Mouse (Mus musculus) heart, adult 11 months (tissue): ENCODE measurements at regions not wholly inside any gene's neighbourhood (a gene's known extent, or its start where the extent isn't known, plus 50 kb on each side); places are given as distances from the start of the nearest gene placed in this dataset.

Experiments
- DNase-seq: peaks from one replicate; pipeline ENCODE4 v3.0.0; 2022

DNA sequence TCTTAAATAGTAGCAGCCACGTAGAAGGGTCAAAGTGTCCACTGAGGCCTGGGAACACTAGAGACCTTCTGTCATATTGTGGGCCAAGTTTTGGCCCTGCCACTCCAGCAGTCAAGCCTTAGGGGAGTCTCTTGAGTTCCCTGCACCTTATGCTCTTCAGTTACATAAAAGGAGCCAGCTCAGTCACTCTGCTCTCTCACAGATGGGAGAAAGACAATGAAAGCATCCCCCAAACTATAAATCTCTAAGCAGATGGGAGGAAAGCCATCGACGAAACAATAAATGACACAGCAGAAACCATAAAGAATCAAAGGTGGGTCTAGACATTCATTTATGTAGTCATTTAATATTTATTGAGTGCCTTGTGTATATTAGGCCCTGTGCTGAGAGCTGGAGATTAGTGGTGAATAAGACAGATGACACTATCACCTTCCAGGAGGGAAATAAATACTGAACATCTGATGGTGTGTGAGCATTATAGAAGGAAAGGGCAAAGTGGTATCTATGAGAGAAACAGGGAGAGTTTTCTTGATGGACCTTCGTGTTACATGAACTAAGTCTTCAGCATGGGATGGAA is 137.5 kb upstream of the Synpr start:
- peak; percentile 13 for DNase-seq

DNA sequence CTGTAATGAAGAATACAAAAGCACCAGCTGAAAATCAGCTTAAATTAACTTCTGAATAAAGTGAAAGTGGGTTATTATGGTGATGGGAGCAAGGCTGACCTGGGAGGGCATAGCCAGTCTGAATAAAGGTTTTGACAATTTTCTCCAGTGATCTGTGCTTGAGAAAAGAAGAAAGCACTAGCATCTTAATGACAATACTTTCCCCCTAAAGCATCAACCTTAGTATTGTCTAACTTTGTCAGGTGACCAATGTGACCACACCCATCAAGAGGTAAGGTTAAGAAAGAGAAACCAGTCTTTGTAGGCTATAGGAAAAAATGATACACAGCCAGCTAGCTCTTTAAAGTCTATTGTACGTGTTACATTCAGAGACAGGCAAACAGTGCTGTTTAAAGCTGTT is 135.0 kb upstream of the Synpr start:
- DNase-seq = no peak

DNA sequence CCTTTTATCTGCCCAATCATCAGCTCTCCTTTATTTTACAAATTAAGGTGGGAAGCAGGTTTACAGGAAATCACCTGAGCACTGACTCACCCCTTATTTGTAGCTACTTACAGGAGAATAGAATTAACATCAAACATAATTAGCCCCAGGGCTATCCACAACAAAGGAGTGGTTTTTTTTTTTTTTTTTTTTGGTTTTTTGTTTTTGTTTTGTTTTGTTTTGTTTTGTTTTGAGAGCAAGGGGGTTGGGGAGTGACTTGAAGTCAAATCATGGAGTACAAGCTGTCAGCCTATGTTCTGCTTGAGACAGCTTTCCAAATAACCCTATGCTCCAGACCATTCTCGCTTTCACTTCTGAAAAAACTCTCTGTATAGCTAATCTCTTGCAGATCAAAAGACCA is 132.9 kb upstream of the Synpr start:
- DNase-seq = no peak

DNA sequence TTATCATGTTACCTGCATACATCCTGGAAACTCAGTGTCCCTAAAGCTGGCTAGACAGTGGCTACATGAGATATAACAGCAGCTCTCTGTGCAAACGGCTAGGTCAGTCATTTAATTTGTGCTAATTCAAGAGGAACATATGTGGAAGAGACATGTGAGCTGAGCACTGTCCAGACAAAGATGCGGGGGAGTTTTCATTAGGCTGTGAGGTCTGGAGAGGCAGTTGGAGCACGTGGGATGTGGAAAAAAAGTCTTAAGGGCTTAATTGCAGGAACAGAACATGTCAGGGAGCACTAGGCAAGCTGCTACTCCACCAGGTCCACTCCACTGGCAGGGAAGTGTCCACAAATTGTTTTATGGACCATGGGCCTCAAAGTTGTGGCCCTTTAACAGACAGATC is 108.4 kb upstream of the Synpr start:
- DNase-seq = no peak

DNA sequence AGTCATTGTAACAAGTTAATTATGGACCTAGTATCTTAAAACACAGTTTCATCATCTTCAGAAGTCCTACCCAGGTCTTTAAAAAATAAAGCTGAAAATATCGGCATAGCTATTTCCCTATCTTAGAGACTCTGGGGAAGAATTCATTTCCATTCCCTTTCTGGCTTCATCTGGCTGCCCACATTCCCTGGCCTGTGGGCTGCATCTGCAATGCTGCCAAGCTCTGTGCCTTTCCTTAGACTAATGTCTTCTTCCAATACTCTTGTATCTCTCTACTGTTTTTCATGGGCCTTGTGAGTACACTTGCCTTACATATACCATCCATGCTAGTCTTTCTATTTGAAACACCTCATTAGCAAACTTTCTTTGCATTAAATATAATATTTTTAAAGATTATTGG is 106.7 kb upstream of the Synpr start:
- DNase-seq = no peak

DNA sequence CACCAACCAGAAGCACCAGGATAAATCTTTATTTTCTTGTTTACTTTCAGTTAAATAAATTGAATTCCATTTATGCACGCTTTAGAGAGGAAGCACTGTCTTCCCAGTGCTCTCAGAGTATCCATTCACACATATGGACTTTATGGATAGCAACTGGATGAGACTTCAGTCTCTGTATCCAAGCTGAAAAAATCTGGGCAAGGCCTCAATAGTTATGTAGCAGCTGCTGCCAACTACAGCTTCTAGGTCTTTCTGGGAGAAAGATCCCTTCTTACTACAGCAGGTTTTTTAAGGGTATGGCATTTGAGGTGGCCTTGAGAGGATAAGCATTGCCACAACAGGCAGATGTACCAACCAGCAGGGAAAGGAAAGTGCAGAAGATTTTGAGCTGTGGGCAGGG is 93.8 kb upstream of the Synpr start:
- DNase-seq = no peak

DNA sequence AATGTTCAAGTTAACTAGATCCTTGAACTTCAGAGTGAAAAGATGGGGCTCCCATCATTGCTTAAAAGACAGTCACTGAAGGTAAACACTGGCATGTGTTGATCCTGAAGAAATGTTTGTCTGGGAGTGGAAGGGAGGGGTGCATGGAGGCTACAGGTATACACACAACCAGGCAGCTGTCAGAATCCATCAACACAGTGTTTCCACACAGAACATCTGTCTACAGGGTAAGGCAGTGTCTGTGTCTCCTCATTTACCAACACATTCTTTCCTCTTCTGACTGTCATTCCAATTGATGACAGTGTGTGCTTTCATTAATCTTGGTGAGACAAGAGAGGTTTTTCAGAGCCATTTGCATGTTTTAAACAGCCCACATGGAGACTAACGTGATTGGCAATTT is 91.8 kb upstream of the Synpr start:
- DNase-seq = no peak

DNA sequence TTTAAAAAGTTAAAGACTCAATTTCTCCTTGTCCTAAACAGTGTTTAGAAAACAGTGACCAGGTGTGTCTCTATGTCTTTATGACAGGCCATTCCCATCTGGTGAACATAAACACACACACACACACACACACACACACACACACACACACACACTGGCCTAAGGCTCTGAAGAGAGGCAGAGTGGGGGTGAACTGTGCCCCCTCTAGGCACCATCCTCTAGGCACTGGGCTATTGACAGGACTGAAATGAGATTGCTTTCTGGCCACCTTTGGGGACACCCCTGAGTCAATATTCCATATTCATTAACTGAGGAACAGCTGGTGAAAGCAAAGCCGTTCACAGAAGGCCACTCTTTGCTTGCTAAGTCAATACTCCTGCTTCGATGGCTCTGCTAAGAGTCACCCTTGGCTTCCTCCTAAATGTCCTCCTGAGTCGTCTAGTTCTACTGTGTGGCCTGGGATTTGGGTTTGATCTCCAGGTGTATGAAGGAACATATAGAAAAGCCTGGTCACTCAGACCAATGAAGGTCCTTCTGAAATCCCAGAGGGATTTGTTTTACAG is 87.2 kb upstream of the Synpr start:
- DNase-seq = no peak

DNA sequence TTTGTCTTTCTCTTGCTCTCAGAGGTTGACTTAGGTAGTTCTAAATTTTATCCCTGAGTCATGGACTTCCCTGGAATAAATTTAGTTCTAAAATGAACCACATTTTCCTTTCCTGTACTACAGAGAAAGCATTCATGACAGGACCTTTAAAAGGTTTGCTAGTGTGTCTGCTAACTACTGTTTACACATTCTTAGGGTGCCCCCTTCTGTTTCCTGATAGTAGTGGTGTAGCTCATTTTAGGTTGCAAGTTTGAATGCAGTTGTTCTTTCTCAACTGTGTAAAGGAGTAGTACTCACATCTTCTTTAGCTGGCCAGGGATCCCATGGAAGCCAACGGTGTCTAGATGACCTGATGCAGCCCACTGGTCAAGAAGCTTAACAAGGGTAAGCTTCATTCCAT is 86.1 kb upstream of the Synpr start:
- no peak for DNase-seq

DNA sequence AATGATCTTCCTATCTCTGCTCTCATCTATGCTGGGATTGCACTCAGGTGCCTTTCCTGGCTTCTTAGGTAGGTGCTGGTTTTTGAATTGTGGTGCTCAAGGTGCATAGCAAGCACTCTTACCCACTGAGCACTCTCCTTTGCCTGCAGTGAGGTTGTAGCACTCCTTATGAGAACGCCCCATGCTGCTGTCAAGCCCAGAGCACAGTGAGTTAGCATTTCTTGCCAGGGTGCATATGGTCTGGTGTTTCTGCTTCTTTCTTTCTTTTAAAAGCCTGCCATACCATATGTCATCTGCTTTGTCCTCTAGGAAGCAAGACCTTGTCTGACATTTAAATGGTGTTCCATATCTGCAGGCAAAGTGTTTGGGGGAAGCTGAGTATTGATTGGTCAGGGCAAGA is 71.9 kb upstream of the Synpr start:
- DNase-seq = no peak
